Mouse (Mus musculus) cerebellum, adult 18-20 months (tissue): ENCODE data around the gene Nhlh1.

Source experiments
- DNase-seq, 2 experiments: peaks; one replicate each; pipeline ENCODE4 v3.0.0; 2021

Nhlh1 gene

DNA sequence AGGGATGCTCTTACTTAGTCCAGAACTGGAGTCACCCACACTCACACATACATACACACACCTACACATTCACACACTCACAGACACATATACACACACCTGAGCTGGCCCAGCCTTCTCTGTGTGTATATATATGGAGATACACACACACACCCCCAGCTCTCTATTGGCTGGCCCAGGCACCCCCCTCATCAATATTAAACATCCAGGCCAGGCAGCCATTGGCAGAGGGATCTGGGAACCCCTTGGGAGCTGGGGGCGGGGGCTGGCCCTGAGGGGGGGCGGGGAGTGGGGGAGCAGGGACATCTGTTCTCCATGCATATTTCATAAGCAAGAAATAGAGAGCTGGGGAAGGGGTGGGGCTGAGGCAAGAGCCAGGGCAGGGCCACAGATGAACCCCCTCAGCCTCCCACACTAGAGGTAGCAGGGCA lies at the start of gene Nhlh1:
TSS of gene Nhlh1 (minus strand) at position 83 of the 431 bp plus-strand sequence.
- DNase-seq = no peak

DNA sequence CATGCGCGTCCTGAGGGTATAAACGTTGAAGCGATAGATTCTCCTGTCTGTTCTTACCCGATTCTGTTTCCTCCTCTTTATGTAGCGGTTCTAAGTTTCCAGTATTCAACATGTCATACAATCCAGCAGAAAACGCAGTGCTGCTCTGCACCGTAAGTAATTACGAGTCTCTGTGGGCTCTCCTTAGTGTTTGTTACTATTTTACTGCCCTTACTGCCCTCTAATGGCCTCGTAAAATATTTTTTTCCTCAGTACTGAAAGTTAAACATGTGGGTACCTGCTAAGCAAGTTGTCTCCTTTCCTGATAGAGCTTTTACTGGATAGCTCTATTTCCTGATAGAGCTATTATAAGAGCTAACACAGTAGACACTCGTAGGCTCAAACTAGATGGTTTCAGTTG lies 47.7 kb upstream of the Nhlh1 start:
- no peak for DNase-seq

DNA sequence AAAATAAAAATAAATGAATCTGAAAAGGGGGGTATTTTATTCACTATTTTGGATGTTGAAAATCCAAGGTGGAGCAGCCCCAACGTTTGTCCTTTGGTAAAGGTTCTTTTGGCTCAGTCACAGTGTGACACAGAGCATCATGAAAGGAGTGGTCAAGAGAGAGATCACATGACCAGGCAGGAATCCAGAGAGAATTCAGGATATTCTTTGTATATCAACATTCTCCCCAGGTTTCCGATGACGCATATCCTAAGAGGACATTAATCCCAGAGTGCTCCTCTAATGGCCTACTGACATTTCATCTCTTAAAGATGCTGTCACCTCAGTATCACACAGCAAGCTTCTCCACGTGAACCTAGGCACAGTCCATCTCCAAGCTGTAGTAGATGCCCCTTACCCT lies 46.2 kb upstream of the Nhlh1 start:
- DNase-seq = no peak

DNA sequence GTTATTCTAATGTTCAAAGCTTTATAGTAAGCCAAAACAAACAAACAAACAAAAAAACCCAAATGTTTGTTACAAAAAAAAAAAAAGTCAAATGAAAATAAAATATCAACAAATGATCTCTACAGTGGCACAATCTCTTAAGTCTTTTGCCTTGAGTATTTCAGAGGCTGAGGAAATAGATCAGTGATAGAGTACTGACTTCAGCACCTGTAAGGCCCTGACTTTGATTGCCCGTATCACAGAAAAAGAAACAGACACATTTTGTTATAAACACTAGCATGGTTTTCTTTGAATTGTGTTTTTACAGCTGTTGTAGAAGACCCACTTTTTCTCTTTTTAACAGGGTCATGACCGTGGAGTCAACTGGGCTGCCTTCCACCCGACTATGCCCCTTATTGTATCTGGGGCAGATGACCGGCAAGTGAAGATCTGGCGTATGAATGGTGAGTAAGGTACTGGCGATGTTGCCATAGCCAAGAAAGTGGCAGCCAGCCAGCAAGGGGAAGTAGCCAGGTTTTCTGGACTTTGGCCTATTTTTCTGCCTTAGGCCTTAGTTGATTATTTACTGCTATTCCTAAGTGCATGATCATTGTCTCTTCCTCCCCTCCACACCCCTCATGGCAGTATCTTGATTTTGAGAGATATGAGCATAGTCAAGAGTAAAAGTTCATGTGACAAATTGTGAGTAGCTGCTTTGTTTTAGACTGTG lies 42.1 kb upstream of the Nhlh1 start:
- DNase-seq = peak; percentile 46 to 49

DNA sequence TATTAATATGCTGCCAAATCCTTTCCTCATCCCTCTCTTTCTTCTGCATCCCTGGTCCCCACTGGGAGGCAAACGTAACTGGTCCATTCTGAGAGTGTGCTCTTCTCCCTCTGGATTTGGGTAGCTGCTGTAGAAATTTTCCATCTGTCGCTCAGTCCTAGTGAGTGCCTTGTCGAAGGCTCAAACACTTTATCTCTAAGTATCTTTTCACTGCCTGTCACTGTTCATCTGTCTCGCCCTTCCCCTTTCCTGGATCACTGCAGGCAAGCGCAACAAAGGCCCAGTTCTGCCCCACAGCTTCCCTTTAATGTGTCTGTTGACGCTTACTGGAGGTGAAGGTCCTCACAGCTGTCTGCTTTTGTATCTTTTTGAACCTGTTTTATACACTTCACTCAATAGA lies 37.8 kb upstream of the Nhlh1 start:
- no peak for DNase-seq

DNA sequence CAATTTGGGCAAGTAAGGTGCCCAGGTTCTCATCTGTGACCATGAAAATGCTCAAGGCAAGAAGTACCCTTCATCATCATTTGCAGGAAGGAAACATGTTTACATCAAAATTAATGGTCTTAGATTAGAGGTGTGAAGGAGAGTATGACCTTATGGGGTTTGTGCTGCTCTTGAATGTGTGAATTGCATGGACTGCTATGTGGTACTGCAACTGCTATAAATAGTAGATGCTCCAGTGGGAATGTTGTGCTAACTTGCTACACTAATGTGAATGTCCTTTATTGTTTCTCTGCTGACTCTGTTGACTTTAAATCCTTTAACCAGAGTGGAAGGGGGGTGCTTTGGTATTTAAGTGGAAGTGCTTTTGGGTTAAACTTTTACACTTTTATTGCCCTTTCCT lies 36.9 kb upstream of the Nhlh1 start:
- DNase-seq = no peak

DNA sequence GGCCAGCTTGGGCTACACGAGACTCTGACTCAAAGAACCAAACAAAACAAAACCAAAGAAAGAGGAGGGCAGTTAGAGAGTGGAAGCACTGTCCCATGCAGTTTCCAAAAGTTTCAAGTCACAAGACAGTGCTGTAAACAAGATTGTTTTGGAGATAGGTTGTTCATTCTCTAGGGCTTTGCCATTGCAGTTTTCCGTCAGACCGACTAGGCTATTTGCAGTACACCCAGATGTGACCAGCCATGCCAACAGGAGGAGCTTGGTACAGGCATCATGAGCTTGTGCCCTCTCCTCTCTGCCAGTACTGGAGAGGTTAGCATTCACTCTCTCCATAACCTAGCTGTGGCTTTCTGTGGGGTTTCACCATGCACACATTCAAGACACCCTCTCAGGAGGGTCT lies 36.1 kb upstream of the Nhlh1 start:
- DNase-seq = no peak

DNA sequence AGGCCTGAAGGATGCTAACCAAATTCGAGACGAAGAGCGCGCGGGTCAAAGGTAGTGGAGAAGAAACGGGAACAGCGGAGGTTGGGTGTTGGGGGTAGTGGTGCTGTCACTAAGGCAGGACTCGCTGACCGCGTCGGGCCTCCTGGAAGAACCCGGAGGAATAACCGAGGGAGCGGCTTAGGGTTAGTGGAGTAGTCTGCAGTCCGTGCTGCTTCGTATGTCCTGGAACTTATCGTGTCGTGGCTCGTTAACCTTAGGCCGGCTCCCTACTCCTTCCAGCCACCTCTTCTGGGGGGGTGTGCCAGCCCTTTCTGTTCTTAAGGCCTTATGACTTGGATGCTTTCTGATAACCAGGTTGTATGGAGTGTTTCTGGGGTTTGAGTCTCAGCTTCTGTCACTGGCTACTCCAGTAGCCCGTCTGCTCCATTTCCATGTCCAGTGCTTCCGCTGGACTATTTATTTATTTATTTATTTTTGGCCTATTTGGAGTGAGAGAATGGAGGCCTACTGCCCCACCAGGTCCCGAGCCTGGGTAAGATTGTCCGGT lies 25.6 kb upstream of the Nhlh1 start:
- DNase-seq = no peak

DNA sequence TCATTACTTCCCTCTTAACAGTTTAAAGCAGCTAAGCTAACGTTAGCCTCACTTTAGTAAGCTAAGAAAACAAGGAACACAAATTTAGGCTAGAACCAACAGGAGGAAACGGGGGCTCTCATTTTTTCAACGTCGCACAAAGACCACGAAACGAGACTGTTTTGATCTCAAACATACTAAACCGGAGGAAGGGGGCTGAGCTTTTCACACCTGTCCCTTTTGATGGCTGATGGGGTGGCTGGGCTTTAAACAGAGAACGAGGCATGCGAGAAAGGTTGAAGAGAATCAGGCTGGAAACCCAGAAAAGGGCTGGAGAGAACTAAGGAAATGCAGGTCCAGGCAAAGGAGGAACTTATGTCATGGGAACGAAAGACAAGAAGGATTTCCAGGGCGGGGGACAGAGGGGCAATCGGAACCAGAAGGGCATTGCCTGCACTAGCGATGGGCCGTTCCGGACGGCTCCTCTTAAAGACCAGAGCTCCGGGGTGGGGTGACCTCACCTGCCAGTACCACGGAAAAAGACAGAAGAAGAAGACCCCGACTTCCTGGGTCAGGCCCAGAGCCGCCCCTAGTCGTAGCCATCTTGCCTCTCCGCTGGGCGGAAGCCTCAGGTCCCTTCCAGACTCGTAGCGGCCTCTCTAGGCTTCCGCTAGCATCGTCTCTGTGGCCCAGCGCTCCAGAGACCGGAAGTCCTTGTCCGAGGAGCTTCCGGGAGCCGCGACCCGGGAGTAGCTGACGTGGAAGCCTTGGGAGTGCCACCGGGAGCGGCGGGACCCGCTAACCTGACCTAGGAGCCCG lies 24.9 kb upstream of the Nhlh1 start, which contains the start of the genes Copa and Ncstn:
TSS of gene Copa (plus strand) at position 429 of the 798 bp plus-strand sequence.
TSS of gene Ncstn (minus strand) at position 695 of the 798 bp plus-strand sequence.
- DNase-seq = peak; percentile 93

DNA sequence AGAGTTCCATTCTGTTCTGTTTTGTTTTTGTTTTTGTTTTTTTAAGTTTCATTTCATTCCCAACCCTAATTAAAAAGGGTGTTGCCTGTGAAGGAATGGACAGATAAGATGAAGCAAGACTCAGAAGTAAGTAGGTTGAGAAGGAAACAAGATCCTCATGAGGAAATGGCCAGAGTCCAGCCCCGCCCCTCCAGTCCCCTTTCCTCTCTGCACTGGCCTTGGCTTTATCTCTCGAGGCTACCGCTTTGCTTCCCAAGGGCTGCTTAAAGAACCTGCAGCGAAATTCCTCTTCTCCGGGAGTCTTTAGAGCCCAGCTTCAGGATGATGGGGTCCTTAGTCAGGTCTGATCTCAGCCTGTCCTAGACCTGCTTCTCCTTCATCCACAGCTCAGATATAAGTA lies 20.6 kb upstream of the Nhlh1 start:
- DNase-seq = no peak

DNA sequence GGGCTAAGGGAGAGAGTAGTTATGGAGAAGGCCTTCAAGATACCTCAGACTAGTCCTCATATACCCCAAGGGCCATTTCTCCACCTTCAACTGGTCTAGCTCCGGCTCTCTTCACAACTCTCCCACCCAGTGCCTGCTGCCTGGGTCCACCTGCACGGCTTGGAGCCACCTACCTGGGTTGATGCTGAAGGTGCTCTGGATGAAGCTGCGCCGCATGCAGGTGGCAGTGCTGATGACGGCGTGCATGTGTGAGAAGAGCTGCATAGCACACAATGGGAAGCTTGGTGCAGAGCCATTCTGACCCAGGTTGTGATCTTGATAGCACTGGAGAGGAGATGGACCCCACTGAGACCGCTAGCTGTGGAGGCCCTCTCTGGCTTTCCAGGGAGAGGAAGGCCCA lies 15.2 kb upstream of the Nhlh1 start:
- DNase-seq = no peak

DNA sequence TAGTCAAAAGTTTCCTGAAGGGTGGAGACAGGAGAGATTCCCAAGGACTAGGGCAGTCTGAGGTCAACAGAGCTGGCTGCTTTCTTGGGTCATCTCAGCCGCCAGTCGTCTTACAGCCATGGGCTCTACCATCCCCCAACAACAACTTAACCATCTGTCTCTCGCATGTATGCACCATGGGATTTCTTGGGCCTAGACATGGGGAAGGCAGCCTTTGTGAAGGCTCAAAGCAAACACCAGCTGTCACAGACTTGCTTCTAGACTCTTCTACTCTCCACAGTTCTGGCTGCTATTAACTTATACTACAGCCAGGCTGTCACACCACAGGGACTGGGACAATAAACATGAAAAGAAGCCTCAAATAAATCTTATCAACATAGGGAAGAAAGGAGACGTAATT lies 14.2 kb upstream of the Nhlh1 start:
- DNase-seq = no peak

DNA sequence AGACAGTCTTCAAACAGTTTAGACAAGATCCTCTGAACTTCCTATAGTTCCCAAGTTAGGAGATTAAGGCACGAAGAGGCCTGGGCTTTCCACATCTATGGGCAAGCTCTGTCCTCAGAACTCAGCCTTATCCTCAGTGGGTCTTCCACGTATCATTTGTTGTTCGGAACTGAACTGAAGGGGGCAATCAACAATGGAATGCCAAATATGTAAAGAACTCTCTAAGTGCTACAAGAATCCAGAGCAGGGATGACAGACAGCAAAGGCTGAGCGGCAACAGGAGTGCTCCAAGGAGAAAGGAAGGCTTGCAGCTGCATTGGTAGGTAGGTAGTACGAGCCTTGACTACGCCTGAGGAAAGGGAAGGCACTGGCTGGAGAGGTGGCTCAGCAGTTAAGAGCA lies 12.9 kb upstream of the Nhlh1 start:
- DNase-seq = no peak

DNA sequence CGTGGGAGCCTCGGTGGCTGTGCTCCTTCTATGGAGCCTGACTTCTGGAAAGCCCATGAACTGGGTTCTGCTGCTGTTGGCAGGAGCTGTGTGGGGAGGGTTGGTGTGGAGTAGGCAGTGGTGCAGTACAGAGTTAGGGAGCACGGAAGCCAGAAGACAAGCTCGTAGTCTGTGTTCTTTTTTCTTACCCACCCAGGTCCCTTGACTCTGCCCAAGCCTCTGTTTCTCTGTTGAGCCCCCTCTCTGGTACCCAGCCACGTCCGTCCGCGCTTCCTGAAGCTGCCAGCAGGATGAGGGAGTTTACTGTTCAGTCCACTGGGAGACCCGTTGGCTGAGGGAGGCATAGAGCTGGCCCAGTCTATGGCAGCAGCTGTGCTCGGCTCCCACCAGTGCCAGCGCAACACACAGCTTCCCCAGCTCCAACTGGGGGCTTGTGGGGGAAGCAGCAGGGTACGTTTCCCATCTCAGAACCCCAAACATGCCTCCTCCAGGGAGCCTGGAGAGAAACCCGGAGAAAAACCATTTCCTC lies 7.3 kb upstream of the Nhlh1 start:
- DNase-seq = no peak

DNA sequence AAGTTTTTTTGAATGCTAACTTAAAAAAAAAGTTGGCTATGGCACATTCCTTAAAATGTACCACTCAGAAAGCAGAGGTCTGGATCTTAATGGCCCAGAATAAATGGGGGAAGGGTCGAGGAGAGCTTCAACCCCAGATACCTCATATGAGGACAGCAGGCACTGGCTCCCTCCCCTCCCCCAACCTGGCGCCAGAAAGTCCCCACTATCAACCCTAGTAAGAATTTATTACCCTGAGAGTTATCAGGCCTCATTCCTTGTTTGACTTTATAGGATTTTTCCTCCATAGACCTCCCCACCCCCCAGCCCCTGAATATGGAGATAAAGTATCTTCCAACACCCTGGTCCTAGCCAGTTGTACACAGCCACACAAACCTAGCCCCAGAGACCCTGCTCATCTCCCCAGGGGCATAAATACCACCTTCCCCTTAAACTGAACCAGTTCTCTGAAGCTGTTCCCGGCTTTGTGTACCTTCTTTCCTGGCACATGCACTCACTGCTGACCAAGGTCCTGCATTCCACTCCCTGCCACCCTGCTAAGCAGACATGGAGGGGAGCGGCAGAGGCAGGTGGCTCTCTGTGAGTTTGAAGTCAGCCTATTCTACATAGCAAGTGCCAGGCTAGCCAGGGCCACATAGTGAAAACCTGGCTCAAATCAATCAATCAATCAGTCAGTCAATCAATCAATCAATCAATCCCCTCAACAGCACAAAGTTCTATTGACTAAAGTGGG lies 6.1 kb upstream of the Nhlh1 start:
- no peak for DNase-seq

DNA sequence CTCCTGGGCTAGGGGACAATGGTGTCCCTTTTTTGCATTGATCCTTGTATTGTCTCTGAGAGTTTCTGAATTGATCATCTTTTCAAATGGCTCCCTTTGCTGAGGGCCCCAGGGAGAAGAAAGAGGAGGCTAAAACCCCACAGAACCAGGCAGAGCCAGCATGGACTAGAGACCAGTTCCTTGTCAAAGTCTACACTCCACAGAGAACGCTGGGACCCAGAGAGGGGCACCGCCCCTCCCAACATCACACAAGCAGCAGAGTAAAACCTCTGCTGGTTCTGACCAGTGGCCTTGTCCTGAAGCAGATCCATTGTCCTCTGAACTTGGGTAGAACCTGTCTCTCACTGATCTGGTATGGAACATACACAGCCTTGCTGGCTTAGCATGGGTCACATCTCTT lies 4.7 kb upstream of the Nhlh1 start:
- DNase-seq = no peak

DNA sequence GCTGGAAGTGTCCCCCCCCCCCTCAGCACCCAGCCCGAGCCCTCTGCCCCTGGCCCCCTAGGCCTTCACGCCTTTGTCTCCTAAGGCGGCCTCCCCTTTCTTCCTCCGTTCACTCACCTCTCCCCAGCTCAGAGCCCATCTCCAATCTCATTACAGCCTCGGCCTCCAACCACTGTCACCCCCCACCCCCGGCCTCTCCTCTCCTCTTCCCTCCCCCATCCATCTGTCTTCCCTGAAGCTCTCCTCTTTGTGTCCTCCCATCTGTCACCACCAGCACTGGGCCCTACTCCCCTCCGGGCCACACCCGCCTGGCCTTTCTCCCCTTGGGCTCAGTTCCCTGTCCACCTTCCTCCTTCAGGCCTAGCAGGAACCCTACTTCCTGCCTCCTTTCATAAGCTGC lies 3.8 kb upstream of the Nhlh1 start:
- DNase-seq = no peak

DNA sequence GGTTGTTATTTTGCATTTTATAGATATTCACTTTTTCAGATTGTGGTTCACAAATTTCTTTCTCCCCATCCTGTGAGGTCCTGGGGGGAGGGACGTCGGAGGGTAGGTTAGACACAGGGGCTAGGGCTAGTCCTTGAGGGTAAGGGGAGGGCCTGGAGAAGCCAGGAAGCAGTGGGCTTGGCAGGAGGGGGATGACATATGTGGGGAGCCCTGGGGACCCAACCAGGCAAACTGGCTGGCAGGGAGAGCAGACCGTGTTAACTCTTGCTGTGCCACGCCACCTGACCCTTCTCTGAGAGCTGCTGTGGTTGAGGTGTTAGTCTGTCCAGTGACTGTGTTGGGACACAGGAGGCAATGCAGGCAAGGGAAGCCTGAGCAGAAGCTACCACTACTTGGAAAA lies 3.3 kb upstream of the Nhlh1 start:
- DNase-seq = no peak

DNA sequence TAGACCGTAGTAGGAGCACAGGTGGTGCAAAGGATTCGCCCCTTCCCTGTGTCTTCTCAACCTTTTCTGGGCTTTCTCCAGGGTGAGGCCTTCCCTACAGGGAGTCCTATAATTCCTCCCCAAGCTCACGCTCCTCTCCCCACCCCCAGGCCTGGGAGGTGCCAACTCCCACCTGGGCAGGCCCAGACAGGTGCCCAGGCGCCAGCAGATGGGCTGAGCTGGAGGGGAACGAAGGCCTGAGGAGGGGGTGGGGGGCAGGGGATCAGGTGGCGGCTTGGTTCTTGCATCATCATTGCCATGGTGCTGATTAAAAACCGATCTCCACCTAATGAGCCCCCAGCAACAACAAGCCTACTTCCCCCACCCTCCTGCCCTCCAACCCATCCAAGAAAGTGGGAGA lies 1.5 kb upstream of the Nhlh1 start:
- no peak for DNase-seq

DNA sequence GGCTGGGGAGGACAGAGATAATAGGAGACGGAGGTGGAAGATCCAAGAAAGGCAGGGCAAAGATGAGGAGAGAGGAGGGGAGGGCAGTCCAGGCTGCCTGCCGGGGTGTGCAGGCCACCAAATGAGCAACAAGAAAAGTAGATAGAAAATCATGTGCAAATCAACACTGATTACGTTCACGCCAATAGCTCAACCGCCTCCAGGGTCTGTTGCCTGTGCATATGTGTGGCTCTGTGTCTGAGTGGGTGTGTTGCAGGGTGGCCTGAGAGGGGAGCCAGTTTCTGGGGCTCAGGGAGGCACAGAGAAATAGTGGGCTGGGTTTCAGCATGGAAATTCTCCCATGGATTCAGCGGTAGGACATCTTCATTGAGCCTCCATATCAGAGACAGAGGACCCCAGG lies 948 bp upstream of the Nhlh1 start:
- no peak for DNase-seq

DNA sequence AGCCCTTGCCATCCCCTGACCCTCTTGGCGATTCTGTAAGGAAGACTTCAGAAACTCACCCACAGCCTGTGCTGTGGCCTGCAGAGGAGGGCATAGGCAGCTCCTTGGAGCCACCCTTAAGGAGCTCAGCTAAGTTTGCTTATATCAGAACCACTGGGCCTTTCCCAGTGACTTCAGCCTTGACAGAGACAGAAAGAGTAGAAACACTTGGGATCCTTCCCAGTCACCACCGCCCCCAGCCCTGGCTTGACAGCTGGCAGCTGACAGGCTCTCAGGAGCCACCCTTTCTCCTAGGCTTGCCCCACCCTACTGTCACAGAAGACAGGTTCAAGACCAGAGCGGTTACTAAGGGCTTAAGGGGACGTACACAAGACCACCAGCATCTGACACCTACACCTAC lies 1.1 kb downstream of the Nhlh1 start:
- DNase-seq = no peak

DNA sequence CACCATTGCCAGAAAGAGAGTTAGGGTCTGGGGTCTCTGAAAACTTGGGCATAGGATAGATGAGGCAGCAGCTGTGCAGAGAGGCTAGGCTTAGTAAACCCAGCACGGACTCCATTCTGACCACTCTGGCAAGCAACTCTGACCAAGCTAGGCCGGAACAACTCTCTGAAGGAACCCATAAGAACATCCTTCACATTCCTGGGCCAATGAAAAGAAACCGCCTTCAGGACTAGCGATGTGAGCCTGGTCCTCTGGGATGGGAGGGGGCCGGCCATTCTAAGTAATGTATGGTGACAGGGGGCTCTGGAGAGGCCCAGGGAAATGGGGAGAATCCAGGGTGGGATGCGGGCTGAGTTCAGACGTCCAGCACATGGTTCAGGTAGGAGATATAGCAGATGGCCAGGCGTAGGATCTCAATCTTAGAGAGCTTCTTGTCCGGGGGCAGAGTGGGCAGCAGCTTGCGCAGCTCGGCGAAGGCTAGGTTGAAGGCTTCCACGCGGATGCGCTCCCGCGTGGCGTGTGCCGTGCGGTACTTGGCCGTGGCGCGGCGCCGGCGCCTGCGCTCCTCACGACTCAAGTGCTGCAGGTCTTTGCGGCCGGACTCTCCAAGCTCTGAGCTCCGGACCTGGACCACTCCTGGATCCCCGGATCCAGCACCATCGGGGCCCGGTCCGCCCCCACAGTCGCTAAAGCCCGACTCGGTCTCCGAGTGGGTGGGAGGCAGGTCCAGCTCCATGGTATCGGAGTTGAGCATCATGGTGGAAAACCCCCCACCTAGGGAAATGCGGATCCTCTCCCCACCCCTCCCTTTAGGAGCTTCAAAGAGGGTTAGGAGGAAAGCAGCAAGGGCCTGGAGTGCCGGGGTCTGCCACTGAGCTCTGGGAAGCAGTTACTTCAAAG lies 3.6 kb downstream of the Nhlh1 start:
- peak; percentile 12 to 42 for DNase-seq
